Mouse (Mus musculus) neural tube, postnatal 0 days (tissue): ENCODE results near the gene Spata13. TPM values are rescaled to one million over a fixed set of nuclear protein-coding genes. Genes with fewer than 3 reads are reported as not detected.

Experiments used
- polyA plus RNA-seq: library from polyadenylated mRNA; unstranded; fragments of >200 nt; fragmentation: Nextera tagmentation; extraction: Ambion mirVana; gene quantifications from 2 replicates; pipeline ENCODE4 v1.2.1, GENCODE M21; 2015

Gene Spata13
- 22.5 and 25.6 TPM in 2 replicates for polyA plus RNA-seq

GRCm38 (mm10) chr14:60633961-60634864 lies at the start of gene Spata13:
TSS of gene Spata13 (plus strand) at chr14:60634001.

GRCm38 (mm10) chr14:60767884-60768283 lies 134.1 kb downstream of the Spata13 start, which contains the start of gene C1qtnf9:
TSS of gene C1qtnf9 (plus strand) at chr14:60768134.

GRCm38 (mm10) chr14:60784427-60785315 lies 150.9 kb downstream of the Spata13 start, which contains the start of gene Mipep:
TSS of gene Mipep (plus strand) at chr14:60784573.

Other genes with a start within 250 kb of the Spata13 start
- 0.15 and 0.34 TPM in 2 replicates for gene C1qtnf9, start 134.1 kb downstream of the Spata13 start, polyA plus RNA-seq
- gene Mipep, start 150.6 kb downstream of the Spata13 start, polyA plus RNA-seq: 15.7 and 16.3 TPM in 2 replicates